Mouse (Mus musculus): Measurements from ENCODE around the gene Itgb7. TPM values are rescaled to one million over a fixed set of nuclear protein-coding genes. Genes with fewer than 3 reads are reported as not detected.

The Itgb7 gene
- total RNA-seq, 2 experiments from 2014 or later: 0.91 to 1.1 TPM

Other genes with a start within 250 kb of the Itgb7 start
- gene Krt8, start 227.5 kb downstream of the Itgb7 start, total RNA-seq (2021): not detected
- gene Krt18, start 203.8 kb downstream of the Itgb7 start, total RNA-seq (2021): under 1 TPM in 1 of 2 experiments, not detected in 1; 0.26 TPM
- gene Eif4b, start 158.2 kb downstream of the Itgb7 start, total RNA-seq (2021): 100 to 1,000 TPM; 173 to 179 TPM
- gene Tns2, start 131.5 kb downstream of the Itgb7 start, total RNA-seq (2021): 10 to 100 TPM; 16.0 to 21.8 TPM
- 100 to 1,000 TPM; 153 to 163 TPM for gene Spryd3, start 95.7 kb downstream of the Itgb7 start, total RNA-seq (2021)
- 10 to 100 TPM; 60.2 to 61.6 TPM for gene Igfbp6, start 87.6 kb downstream of the Itgb7 start, total RNA-seq (2021)
- gene Soat2, start 81.4 kb downstream of the Itgb7 start, total RNA-seq (2021): under 1 TPM in 1 of 2 experiments, not detected in 1; 0.30 TPM
- gene Zfp740, start 28.7 kb downstream of the Itgb7 start, total RNA-seq (2021): 10 to 100 TPM; 71.0 to 71.7 TPM
- gene Csad, start 27.2 kb downstream of the Itgb7 start, total RNA-seq (2021): 10 to 100 TPM; 28.5 to 30.6 TPM
- gene Rarg, start 25.6 kb upstream of the Itgb7 start, total RNA-seq (2021): 10 to 100 TPM; 12.8 to 15.7 TPM
- not detected for gene Gm9918, start 38.6 kb upstream of the Itgb7 start, total RNA-seq (2021)
- gene Mfsd5, start 47.5 kb upstream of the Itgb7 start, total RNA-seq (2021): 10 to 100 TPM; 42.8 to 44.5 TPM
- gene Espl1, start 64.3 kb upstream of the Itgb7 start, total RNA-seq (2021): 1 to 10 TPM in 1 of 2 experiments, under 1 TPM in 1; 0.77 to 1.4 TPM
- gene Pfdn5, start 94.2 kb upstream of the Itgb7 start, total RNA-seq (2021): 100 to 1,000 TPM; 467 to 479 TPM
- 10 to 100 TPM; 55.5 to 61.0 TPM for gene Myg1, start 99.8 kb upstream of the Itgb7 start, total RNA-seq (2021)
- gene Aaas, start 118.8 kb upstream of the Itgb7 start, total RNA-seq (2021): 10 to 100 TPM; 15.5 to 18.3 TPM
- gene Sp7, start 135.2 kb upstream of the Itgb7 start, total RNA-seq (2021): under 1 TPM; 0.44 to 0.68 TPM
- gene Sp1, start 174.2 kb upstream of the Itgb7 start, total RNA-seq (2021): 10 to 100 TPM; 23.8 to 32.2 TPM
- gene Amhr2, start 213.4 kb upstream of the Itgb7 start, total RNA-seq (2021): 1 to 10 TPM; 1.7 to 2.1 TPM
- 10 to 100 TPM; 55.0 to 57.5 TPM for gene Prr13, start 227.1 kb upstream of the Itgb7 start, total RNA-seq (2021)
- 100 to 1,000 TPM; 499 to 503 TPM for gene Pcbp2, start 238.6 kb upstream of the Itgb7 start, total RNA-seq (2021)